Mouse (Mus musculus): ENCODE data around the gene Gcgr. TPM values are rescaled to one million over a fixed set of nuclear protein-coding genes. Genes with fewer than 3 reads are reported as not detected.

Gcgr gene
- total RNA-seq, 1 experiment from 2014 or later = not detected

DNA sequence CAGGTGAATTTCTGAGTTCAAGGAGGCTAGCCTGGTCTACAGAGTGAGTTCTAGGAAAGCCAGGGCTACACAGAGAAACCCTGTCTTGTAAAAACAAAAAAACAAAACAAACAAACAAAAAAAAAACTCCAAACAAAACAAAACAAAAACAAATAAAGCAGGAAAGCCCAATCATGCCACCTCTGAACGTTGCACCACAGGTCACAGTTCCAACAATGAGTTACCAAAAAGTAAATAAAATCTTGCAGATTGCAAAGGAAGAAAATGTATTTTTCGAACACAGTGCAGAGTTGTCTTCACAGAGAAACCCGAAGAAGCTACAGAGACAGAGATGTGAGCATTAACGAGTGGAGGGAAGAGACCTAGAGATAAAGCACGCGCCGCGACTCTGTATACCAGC, 7.9 kb upstream of the Gcgr start:
- ATAC-seq (replicated peaks in 1 of 2; ENCODE audit: insufficient read depth in 1 of 2, low FRiP score in 2 of 2, low TSS enrichment in 1 of 2, low read depth in 1 of 2, poor library complexity in 2 of 2, severe bottlenecking in 2 of 2) = no peak

DNA sequence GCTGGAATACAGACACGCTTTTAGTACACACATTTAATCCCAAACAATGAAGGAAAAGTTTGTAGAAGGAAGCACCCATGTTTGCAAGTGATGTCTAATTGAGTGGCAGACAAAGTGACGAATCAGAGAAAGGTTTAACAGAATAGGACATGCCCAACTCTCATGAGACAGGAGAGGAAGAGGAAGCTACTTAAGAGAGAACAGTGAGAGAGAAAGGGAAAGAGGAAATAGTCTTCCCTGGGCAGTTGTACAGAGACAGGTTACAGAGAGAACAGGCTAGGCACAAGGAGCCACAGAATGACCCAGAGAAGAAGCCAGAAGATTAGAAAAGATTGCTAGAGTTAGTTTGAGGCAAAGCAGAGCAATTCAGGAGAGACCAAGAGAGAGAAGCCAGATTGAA, 4.5 kb upstream of the Gcgr start:
- ATAC-seq (replicated peaks in 1 of 2; ENCODE audit: insufficient read depth in 1 of 2, low FRiP score in 2 of 2, low TSS enrichment in 1 of 2, low read depth in 1 of 2, poor library complexity in 2 of 2, severe bottlenecking in 2 of 2) = no peak; a peak in 1 of 4 replicates

DNA sequence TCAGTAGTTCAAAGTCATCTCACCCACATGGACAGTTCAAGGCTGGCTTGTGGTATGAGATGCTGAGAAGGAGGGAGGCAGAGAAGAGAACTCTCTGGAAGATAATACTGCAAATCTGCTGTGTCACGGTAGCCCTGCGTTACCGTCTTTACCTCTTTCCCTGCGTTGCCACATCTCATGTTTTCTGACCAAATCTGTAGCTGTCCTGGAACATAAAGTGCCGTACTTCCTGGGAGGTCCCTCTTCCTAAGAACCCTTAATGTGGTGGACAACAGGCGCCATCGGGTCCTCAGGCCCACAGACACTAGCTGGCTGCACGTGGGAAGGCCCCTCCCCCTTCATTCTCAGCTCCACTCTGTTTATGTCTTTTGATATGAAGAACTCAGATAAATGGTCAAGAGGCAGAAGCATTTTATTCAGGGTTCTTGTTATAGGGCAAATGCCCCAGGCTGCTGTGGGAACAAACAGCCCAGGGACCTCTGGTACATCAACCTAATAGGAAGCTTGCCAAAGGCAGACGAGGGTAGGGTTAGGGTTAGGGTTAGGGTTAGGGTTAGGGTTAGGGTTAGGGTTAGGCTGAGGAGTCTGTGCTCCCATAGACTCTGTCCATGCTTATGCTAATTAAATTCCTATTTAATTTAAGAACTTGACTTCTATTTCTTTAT, 2.7 kb upstream of the Gcgr start:
- no peak for ATAC-seq (replicated peaks in 1 of 2; ENCODE audit: insufficient read depth in 1 of 2, low FRiP score in 2 of 2, low TSS enrichment in 1 of 2, low read depth in 1 of 2, poor library complexity in 2 of 2, severe bottlenecking in 2 of 2)

DNA sequence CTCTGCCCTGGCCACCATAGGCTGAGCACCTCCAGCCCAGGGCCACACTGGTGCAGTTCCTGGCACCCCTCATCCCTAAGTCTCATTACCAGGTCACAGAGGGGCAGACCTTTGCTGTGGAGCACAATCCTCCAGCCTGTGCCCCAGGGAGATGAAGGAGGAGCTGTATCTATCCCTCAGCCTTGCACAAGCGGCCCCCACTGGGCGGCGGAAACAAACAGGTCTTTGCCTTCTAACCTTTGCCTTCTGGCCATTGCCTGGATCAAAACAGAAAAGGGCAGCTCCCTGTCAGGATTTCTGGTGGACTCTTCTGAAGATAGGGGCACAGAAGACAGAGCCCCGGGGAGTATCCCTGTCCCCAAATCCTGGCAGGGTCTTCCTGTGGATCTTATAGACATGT, 1.6 kb upstream of the Gcgr start:
- ATAC-seq (replicated peaks in 1 of 2; ENCODE audit: insufficient read depth in 1 of 2, low FRiP score in 2 of 2, low TSS enrichment in 1 of 2, low read depth in 1 of 2, poor library complexity in 2 of 2, severe bottlenecking in 2 of 2) = no peak

DNA sequence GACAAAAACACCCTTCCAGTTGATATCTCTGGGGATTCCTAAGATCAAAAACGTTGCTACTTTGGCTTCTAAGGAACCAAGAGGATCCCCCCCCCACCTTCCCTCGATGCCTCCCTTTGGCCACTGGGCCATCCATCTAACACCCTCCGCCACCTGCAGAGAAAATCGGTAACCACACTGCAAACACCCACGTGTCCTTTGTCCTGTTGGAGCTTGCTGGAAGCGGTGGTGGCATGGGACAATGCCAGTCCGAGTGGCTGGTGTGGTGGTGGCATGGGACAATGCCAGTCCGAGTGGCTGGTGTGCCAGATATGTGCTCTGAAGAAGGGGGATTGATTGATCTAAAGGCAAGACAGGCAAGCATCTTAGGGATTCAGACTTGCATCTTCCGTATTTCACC, 1.1 kb downstream of the Gcgr start:
- ATAC-seq (replicated peaks in 1 of 2; ENCODE audit: insufficient read depth in 1 of 2, low FRiP score in 2 of 2, low TSS enrichment in 1 of 2, low read depth in 1 of 2, poor library complexity in 2 of 2, severe bottlenecking in 2 of 2) = no peak

DNA sequence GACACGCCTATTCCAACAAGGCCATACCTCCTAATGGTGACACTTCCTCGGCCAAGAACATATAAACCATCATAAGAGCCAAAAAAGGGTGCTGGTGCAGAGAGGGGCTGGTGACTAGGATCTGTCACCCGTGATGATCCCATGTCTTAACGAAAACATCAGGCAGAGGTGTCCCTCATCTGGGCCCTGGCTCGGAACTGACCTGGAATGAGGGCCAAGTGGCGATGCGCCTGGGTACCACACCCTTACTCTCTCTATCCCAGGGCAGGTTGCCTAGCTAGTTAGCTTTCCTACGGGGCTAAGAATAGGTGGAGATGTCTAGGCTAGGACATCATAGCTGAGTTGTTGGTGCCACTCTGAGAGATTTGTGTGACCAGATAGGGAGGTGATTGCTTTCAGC, 3.6 kb downstream of the Gcgr start:
- ATAC-seq (replicated peaks in 1 of 2; ENCODE audit: insufficient read depth in 1 of 2, low FRiP score in 2 of 2, low TSS enrichment in 1 of 2, low read depth in 1 of 2, poor library complexity in 2 of 2, severe bottlenecking in 2 of 2) = no peak

DNA sequence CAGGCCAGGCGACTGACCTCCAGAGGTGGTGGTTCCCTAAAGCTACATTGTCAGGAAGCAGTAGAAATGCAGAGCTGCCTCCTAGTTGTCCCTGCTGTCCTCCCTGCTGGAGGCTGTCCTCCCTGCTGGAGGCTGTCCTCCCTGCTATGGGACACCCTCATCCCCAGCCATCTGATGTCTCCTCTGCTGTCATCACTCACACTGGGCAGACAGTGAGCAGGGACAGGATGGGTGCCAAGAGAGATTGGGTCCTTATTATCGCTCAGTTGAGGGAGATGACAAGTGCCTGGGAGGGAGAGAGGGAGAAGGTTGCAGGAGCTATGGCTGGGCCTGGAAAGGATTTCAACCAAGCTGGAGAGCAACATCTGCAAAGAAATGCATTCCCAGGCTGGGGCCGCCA, 4.6 kb downstream of the Gcgr start:
- no peak for ATAC-seq (replicated peaks in 1 of 2; ENCODE audit: insufficient read depth in 1 of 2, low FRiP score in 2 of 2, low TSS enrichment in 1 of 2, low read depth in 1 of 2, poor library complexity in 2 of 2, severe bottlenecking in 2 of 2)

DNA sequence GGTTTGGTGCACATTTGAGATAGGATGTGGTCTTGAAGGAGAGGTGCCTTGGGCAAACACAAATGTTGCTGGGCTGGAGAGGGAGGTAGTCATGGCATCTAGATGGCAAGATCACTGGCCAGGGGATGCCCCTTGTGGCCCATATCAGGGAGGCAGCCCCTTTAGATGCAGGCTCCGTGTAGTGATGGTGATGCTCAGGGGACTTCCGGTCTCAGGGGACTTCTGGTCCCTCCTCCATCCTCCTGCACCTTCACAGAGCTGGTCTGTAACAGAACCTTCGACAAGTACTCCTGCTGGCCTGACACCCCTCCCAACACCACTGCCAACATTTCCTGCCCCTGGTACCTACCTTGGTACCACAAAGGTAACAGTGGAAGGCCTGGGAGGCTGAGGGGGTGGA, 5.3 kb downstream of the Gcgr start:
- no peak for ATAC-seq (replicated peaks in 1 of 2; ENCODE audit: insufficient read depth in 1 of 2, low FRiP score in 2 of 2, low TSS enrichment in 1 of 2, low read depth in 1 of 2, poor library complexity in 2 of 2, severe bottlenecking in 2 of 2)

DNA sequence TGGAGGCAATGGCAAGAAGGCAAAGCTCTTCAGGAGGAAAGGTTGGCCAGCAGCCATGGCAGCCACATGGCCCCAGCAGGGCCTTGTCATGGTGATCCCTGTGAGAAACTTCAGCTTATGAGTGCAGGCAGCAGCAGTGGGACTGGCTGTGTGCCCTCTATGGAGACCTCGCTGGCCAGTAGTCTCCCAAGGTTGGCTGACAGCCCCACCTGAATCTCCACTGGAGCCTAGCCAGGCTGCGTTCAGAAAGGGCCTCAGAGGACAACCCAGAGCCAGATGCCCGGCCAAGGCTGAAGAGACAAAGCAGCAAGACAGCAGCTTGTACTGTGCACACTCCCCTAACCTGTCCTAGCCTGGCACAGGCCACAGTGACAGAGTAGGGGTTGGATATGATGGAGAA, 8.0 kb downstream of the Gcgr start:
- ATAC-seq (replicated peaks in 1 of 2; ENCODE audit: insufficient read depth in 1 of 2, low FRiP score in 2 of 2, low TSS enrichment in 1 of 2, low read depth in 1 of 2, poor library complexity in 2 of 2, severe bottlenecking in 2 of 2) = no peak

DNA sequence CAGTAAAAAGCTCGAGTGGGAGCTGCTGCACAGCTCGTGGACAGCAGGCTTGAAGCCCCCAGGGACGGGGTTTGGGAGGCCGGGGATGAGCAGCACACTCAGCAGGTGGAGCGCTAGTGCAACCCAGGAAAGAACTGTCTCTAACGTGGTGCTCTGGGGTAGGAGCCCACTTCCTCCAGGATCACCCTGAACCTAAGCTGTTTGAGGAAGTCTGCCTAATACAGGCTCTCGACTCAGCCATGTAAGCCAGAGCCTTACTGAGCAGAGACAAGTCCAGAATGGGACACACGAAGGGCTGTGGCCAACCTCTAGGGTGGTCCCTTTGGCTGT, 8.4 kb downstream of the Gcgr start:
- peak; percentile 69 to 72 for ATAC-seq (replicated peaks in 1 of 2; ENCODE audit: insufficient read depth in 1 of 2, low FRiP score in 2 of 2, low TSS enrichment in 1 of 2, low read depth in 1 of 2, poor library complexity in 2 of 2, severe bottlenecking in 2 of 2)

DNA sequence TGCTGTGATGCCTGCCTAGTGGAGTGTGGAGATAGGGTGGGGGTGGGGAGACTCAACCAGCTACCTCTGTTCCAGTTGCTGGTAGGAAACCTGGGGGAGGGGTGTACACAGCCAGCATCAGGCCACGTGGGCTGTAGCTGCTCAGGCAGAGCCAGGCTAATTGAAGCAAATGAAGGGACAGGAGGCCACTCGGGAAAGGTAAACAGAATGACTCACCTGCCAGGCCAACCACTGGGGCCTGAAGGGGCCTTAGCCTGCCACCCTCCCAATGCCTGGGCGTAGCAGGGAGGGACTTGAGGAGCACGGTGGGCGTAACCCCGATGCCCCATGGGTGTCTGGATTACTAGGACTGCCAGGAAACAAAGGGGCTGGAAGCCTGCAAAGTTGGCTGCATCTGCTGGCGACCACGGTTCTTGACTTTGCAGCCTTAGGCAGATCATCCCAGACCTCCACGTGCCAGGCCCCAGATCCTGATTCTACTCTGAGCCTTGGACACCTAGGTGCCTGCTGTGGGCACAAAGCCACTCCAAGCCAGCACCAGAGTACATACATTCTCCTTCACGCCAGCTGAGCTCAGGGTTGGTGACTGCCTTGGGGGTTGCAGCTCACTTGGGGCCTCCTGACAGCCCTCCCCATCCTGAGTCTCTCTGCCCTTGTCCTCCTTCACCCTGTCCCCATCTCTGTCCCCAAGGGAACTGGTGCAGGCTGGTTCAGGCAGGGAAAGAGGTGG, 9.0 kb downstream of the Gcgr start:
- no peak for ATAC-seq (replicated peaks in 1 of 2; ENCODE audit: insufficient read depth in 1 of 2, low FRiP score in 2 of 2, low TSS enrichment in 1 of 2, low read depth in 1 of 2, poor library complexity in 2 of 2, severe bottlenecking in 2 of 2)

DNA sequence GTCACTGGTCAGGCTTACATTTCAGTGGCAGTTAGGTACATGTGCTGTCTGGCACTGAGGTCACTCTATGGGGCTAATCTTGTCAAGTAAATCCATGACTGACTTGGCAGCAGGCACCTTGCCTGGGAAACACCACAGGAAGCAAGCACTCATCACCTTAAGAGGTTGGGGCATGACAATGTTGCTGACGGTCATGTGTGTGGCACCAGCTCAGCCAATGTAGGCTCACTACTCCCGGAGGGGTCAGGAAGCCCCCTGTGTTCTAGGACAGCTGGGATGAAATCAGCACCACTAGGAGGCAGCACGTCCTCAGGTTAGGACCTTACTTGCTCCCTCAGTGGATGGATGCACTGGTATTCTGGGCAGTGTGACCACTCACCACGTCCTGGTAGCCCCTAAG, 11.4 kb downstream of the Gcgr start:
- no peak for ATAC-seq (replicated peaks in 1 of 2; ENCODE audit: insufficient read depth in 1 of 2, low FRiP score in 2 of 2, low TSS enrichment in 1 of 2, low read depth in 1 of 2, poor library complexity in 2 of 2, severe bottlenecking in 2 of 2)

DNA sequence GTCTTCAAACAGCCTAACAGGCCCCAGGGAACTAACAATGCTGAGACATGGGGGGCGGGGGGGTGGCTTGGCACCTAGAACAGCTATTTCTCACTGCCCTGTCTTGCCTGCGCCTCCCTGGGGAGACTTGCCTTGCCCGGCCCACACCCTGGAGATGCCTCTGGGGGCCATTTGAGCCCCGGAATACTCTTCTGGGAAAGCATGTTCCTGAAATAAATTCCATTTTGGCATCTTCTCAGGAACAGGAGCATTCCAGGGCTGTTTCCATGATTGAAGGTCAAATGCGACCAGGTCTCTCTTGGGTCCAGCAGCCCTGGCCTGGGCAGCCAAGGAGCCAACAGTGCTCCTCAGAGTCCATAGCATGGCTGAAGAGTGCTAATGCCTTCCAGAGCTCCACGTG, 11.9 kb downstream of the Gcgr start:
- ATAC-seq (replicated peaks in 1 of 2; ENCODE audit: insufficient read depth in 1 of 2, low FRiP score in 2 of 2, low TSS enrichment in 1 of 2, low read depth in 1 of 2, poor library complexity in 2 of 2, severe bottlenecking in 2 of 2) = no peak

DNA sequence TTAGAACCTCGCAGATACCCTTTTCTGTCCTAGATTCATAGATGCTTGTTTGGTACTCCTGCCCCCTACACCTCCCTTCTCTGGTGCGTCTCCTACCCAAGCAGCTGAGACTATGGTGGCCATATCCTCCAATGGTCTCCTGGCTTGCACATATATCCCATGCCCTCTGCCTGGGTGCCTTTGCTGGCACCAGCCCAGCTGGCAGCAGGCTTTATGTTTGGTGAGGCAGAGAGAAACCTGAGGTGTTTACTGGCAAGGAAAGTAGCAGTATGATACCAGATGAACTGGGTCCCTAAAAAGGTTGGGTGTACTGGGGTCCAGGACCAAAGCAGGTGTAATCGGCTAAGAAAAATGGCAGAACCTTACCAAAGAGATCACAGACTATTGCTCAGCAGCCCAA, 15.5 kb downstream of the Gcgr start:
- no peak for ATAC-seq (replicated peaks in 1 of 2; ENCODE audit: insufficient read depth in 1 of 2, low FRiP score in 2 of 2, low TSS enrichment in 1 of 2, low read depth in 1 of 2, poor library complexity in 2 of 2, severe bottlenecking in 2 of 2)

DNA sequence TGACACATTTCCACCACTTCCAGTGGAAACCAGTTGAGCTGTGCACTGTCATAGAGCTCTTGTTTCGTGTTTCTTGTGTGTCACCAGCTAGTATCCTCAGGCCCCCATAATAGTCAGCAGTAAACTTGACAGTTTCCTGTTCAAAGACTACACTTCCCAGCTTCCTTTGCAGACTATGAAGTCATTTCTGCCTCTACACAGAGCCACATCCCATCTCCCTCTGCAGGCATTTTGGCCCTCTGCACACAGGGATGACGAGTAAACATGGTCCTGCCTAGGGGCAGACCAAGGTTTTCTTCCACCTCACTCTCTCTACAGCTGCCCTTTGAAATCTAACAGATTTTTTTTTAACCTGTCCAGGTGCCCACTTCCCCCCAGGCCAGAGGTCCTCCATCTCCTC, 17.0 kb downstream of the Gcgr start:
- ATAC-seq (replicated peaks in 1 of 2; ENCODE audit: insufficient read depth in 1 of 2, low FRiP score in 2 of 2, low TSS enrichment in 1 of 2, low read depth in 1 of 2, poor library complexity in 2 of 2, severe bottlenecking in 2 of 2) = peak in 1 of 2 experiments; percentile 42; a peak in 2 of 4 replicates

DNA sequence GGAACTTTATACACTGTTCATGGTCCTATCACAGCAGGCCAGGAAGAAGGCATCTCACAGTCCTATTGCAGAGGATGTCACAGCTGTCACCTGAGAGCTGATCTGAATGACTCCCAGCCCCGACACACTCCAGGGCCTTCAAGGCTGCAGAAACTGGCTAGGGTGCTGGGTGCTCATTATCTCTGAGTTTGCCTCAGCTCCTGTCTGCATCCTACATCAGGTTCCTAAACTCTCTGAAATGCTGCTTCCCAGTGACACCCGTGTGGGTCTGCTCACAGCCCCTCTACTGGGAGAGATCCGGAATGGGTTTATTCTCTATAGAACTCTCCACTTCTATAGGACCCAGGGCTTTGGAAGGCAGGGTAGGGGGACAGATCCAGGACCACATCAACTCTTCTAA, 17.7 kb downstream of the Gcgr start:
- no peak for ATAC-seq (replicated peaks in 1 of 2; ENCODE audit: insufficient read depth in 1 of 2, low FRiP score in 2 of 2, low TSS enrichment in 1 of 2, low read depth in 1 of 2, poor library complexity in 2 of 2, severe bottlenecking in 2 of 2)

DNA sequence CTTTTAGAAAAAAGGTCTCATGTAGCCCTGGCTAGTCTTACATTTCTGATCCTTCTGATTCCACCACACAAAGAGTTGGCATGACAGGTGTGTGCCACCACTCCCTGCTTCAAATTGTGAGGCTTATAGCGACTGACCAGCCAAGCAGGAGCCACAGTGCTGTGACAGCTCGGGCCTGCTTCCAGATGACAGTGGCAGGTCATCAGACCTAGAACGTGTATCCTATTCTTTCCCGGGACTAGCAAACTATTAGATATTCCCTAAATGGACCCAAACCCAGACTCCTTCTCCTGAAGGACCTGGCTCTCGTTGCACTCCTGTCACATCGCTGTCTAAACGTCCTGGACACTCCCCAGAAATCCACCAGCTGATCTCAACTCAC, 18.3 kb downstream of the Gcgr start:
- ATAC-seq (replicated peaks in 1 of 2; ENCODE audit: insufficient read depth in 1 of 2, low FRiP score in 2 of 2, low TSS enrichment in 1 of 2, low read depth in 1 of 2, poor library complexity in 2 of 2, severe bottlenecking in 2 of 2) = no peak

DNA sequence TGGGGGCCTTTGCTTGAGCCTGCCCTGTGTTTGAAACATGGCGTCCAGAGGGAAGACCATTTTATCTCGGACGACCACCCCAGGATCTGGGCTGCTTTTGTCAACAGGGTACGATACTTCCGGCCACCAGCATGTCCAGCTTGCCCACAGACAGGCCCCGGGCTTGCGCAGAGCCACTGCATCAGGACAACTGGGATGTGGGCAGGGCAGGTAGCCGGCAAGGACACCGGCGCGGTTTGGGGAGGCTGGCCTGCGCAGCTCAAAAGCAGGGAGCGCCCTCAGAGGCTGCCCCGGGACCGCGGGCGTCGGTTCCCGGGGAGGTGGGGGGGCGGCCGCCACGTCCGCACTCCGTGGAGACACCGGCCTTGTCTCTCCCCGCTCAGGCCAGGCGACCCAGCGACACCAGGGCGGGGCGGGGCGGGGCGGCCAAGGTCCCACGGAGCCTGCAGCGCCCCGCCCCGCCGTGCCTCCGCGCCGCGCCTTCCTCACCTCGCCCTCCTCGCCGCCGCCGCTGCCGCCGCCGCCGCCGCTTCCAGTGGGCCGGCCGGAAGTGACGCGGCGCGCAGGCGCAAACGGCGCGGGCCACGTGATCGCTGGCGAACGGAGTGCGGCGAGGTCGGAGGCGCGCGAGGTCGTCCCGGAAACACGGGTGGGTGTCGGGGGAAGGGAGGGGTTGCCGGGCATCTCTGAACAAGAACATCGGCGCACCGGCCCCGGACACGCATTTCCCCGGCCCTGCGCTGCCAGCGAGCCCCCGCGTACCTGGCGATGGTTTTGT, 18.9 kb downstream of the Gcgr start, which contains the start of gene Mcrip1:
Gene Mcrip1 (minus strand): TSS at position 560 of the 778 bp plus-strand sequence.
- ATAC-seq (replicated peaks in 1 of 2; ENCODE audit: insufficient read depth in 1 of 2, low FRiP score in 2 of 2, low TSS enrichment in 1 of 2, low read depth in 1 of 2, poor library complexity in 2 of 2, severe bottlenecking in 2 of 2) = peak; percentile 55 to 66; a peak in 3 of 4 replicates
